Mouse (Mus musculus): ENCODE results near the gene Gm16253.

GRCm38 (mm10) chr3:96600639-96601250 lies 24.0 kb downstream of the Gm16253 start, which contains the start of gene Lix1l:
- TF ChIP-seq POLR2A (IDR thresholded peaks at IDR 0.05; ENCODE audit: insufficient read depth, low read depth, low read length) (peak; percentile 46; the same call in 1 of the 2 replicates), CTCF (IDR thresholded peaks at IDR 0.05; ENCODE audit: insufficient read depth, low read depth, low read length) (no peak)
